Mouse (Mus musculus) layer of hippocampus, postnatal 10 days (tissue): ENCODE measurements around the gene Gipc3. TPM values are rescaled to one million over a fixed set of nuclear protein-coding genes. Genes with fewer than 3 reads are reported as not detected.

Experiments used
- DNase-seq, 2 experiments: peaks; one replicate each; pipeline ENCODE4 v3.0.0; 2021; ENCODE audit warnings: low spot score in 2 of 2
- total RNA-seq, 2 experiments: library from RNA; stranded (reverse); gene quantifications; 2 replicates each; pipeline ENCODE4 v1.2.3; 2021

The Gipc3 gene
- total RNA-seq, 2 experiments from 2014 or later, result 0.94 to 1.2 TPM

DNA sequence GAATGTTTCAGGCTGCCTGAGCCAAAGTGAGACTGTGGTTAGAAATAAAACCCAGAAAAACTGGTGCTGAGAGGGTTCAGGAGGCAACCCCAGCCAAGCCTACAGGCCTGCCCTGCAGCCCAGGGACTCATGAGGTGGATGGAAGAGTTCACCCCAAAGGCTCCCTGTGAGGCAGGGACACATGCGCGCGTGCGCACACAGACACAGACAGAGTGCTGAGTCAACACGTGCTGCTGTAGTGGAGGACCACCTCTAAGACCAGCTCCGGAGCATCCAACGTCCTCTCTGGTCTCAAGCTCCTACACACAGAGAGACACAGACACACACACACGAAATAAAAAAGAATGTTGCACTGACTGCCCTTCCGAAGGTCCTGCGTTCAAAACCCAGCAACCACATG is 32.3 kb upstream of the Gipc3 start:
- no peak for DNase-seq

DNA sequence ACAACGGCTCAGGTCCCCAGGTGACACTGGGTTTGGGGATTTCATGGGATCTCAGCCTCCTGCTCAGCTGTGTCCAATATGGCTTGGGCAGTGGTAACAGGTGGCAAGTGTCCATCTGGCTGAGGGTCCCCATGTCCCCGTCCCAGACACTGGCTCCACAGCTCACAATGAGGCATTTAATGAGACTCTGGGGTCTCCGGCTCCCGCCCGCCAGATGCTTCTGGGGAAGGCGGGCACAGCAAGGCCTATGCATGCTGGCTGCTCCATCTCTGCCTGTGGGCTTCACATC is 24.1 kb upstream of the Gipc3 start:
- no peak for DNase-seq

DNA sequence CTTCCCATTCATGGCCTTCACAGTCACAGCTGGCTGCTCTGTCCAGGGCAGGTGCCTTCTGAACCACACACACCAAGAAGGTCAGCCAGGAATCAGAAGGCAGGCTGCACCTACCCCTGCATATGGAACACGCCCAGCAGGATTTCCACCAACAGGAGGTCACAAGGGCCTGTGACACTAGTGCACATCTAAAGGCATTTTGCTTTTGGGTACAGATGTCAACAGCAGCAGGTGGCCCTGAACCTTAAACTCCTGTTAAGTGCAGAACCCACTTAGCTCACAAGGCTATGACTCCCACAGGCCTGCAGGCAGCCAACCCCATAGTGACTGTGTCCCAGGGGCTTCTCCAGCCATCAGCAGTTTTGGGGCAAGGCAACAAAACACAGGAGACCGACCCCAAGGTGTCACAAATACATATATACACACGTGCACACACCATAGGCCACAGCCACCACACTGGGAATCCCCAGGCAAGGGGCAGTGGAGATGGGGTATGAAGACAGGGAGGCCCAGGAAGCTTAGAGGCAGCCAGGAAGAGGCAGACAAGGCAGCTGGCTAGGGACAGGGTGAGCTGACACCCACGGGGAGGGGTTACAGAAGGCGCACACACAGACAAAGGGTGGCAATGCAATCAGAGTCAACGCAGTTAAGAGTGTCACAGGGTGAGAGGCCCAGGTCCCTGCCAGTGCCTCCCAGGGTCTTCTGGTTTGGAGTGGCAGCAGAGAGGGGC is 23.6 kb upstream of the Gipc3 start:
- DNase-seq, result no peak

DNA sequence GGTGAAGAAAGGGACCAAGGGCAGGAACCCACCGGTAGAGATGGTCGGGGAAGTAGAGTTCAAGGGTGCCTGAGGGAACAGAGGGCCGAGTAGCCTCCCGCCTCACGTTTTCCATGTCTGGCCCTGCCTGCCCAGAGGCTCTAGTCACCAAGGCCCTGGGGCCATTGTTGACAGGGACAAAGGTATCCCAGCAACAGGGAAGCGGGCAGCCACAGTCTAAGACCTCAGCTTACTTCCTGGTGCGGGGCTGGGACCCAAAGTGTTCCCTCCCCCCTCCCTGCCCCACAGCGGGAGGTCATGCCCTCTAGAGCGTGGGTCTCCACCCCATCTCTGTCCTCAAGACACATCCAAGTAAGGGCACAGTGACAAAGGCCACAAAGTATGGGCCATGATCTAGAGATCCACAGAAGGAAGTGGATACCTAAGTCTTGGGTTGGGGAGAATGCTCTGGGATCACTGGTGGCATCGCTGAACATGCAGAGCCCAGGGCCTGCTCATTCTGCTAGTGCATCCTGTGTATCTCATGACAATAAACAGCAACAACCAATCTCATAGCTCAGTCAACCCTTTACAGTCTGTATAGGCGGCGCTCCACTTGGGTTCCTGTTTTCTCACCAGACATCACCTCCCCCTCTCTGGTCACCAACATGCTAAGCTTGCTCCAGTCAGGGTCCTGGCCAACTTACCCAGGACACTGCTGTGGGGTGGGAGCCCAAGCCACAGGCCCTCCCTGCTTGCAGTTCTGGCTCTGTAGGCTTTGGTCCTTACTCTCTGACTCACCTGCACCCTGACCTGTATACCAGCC is 22.8 kb upstream of the Gipc3 start, which contains the start of gene 4930404N11Rik:
Gene 4930404N11Rik, minus strand, starts transcription at position 145 of the 805 bp plus-strand sequence.
- no peak for DNase-seq

DNA sequence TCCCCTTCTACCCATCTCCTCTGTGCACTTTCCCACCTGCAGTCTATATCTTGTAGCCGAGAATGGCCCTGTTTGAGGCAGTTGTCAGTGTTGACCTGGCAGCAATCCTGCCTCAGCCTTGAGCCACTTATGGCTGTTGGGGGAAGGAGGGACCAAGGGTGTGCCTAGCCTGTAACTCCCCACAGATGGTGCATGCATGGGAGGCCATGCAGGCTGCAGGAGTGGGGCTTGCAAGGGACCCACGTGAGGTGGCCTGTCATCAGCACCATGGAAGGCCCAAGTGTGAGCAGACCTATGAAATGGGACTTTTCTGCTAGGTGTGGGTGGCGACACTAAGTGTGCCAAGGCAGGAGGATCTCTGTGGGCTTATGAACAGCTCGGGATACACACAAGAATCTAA is 22.0 kb upstream of the Gipc3 start:
- no peak for DNase-seq

DNA sequence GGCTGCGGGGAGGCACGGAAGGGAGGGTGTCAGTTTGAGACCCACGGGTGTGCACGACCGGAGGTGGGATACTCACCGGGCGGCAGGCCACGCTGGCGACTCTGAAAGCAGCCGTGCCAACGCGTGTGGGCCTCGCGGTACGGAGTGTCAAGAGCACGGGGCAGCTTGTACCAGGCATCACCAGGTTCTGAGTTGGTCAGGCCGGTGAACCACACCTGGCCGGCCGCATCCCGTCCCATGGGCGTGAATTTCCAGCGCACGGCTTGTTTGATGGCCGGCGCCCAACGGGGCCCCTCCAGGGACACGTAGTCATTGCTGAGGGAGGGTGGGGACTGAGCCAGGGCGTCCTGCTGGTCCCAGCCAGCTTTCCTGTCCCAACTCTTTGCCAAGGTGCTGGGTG is 21.6 kb upstream of the Gipc3 start:
- DNase-seq, result no peak

DNA sequence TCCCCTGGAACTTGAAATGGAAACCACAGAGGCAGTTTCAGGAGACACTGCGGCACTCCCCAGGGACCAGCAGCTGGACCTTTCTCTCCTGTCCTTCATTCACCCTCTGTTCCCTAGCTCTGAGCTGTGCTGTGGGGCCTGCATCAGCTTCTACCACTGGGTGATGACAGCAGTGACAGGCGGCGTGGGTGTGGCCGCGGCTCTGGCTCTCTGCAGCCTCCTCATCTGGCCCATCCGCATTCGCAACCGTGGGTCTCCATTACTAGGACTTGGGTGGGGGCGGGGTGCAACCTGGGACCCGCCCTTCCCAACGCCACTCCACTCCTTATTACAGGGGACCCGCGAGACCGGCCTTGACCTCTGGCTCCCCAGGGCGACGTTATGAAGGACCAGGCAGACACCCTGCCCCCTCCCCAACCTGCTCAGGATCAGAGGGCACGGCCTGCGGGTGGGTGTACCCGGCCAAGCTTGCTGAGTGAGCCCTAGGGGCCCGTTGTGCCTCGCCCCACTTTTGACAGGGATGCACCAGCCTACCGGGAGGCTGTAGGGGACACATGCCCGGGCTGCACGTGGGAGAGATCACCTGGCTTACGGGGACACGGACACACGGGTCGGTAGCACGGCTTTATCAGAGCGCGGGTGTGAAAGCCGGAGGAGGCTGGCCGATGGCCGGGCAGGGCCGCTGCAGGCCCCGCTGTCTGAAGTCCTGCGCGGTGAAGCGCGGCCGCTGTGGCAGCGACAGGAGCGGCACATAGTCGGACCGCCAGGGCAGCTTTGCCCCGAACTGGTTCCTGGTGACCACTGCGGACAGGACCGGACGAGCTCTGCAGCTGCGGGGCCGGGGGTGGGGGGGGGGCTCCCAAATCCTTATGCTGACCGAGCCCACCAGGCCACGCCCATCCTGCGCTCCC is 20.6 kb upstream of the Gipc3 start:
- no peak for DNase-seq

DNA sequence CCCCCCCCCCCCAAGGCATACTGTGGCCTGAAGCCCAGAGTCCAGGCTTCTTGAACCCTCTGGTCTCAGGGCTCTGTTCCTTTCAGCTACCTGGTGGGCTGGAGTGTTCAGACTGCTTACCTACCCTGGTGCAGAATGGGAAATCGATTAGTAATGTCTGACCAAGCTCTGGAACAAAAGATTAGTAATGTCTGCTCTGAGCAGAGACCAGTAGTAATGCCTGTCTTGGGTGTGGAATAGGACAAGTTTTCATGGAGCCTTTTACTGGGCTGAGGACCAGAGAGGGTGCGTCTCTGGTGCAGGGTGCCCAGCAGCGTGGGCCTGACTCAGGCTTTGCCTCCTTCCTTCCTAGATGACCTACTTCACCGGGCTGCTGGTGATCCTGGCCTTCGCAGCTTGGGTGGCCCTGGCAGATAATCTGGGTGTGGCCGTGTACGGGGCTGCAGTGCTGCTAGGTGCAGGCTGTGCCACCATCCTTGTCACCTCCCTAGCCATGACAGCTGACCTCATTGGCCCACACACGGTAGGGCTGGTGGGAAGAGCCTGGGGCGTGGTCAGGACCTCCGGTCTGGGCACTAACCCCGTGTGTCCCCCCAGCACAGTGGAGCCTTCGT is 19.4 kb upstream of the Gipc3 start:
- DNase-seq, result no peak

DNA sequence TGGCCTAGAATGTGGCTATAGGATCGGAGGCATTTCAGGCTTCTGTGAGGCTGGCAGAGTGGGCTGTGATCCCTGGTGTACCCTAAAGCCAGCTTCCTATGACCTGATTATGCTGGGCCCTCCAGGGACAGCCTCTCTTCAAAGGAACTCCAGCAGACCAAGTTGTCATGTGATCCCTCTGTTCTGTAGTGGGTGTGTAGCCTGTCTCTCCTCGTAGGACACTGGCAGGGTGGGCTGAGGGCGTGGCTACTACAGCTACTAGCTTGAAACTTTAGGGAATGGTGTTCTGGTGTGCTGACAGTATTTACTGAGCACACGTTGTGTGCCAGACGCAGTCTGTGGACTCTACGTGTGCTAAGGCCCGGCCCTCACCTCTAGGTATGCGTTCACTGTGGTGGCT is 17.7 kb upstream of the Gipc3 start:
- no peak for DNase-seq

DNA sequence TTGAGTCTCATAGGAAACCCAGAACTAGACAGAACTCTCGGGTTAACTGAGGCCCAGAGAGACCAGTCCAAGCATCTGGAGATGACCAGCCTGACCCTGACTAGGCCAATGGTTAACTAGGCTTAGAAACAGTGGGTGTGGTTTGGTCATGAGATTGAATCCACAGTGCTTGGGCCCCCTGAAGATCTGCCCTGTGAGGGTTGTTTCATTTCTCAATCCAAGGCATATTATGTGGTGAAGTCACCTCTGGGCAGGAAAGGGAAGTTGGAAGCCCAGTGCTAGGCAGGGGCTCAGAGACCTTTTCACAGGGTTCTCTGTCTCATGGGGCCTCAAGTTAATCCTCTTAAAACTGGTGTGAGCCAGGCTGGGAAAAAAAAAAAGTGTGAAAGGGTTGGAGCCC is 15.8 kb upstream of the Gipc3 start:
- DNase-seq, result no peak

DNA sequence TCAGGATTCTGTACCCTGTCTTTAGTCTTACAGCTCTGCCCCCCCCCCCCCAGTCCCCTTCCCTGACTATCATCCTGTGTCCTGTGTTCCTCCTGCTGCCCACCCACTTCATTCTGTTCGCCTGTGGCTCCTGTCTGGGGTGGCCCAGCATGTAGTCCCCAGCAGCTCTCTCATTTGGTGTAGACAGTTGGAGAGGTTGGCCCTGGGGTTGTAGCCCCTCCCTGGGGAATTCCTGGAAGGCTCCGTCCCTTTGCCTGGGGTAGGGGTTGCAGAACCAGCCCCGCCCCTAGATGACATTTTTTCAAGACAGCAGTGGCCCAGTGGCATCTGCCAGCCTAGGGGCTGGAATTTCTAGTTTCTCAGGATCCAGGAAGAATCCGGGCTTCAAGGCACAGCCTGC is 15.1 kb upstream of the Gipc3 start:
- DNase-seq, result no peak

DNA sequence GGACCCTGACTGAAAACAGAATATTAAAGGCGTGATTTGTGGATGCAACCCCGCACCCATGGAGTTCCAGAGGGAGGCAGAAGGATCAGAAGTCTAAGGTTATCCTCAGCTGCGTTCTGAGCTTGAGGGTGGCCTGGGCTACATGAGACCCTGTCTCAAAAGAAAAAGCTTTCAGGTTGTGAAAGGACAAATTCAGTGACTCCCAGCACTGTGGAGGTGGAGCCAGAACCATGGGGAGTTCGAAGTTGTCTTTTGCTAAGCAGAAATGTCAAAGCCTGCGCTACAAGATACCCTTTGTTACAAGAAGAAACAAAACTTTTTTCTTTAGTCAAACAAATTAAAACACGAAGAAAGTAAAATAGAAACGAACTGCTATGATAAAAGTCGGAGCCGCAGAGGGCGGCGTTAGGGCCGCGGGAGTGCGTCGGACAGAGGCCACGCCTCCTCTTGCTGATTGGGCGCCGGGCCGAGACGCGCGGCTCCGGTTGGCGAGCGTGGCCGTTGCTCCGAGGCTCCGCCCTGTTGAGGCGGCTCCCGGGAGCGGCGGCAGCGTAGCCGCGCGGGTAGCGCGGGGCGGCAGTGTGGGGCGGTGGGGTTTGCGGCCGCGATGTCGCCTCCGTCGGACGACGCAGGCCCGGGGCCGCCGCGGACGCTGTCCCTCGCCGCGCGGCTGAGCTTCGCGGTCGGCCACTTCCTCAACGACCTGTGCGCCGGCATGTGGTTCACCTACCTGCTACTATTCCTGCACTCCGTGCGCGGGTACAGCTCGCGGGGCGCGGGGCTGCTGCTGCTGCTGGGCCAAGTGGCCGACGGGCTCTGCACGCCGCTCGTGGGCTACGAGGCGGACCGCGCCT is 14.2 kb upstream of the Gipc3 start, which contains the start of gene Mfsd12:
Gene Mfsd12, plus strand, starts transcription at position 501 of the 854 bp plus-strand sequence.
- peak; percentile 91 to 95 for DNase-seq

DNA sequence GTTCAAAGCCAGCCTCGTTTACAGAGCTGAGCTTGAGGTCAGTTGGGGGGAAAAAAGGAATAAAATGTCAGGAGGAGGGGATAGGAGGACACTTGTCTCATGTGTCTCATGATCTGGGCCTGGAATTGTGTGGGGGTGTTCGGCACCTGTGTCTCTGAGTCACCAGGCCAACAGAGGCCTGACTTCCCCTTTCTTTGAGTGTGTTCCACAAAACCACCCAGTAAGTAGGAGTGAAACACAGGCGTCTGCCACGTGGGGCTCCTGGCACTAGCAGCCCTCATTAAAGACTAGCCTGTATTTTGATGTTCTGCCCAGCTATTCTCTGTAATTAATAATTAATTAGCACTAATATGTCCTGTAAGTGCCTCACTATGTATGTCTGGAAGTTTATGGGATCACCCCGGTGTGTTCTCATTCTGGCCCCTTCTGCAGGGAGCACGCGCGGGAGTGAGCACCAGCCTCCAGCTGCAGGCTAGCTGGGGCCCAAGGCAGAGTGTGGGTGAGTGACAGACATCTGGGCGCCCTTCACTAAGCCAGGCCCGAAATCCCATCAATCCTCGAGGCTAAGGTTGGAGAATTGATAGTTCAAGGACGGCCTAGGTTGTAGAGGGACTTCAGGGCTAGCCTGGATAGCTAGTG is 13.4 kb upstream of the Gipc3 start:
- DNase-seq, result no peak

DNA sequence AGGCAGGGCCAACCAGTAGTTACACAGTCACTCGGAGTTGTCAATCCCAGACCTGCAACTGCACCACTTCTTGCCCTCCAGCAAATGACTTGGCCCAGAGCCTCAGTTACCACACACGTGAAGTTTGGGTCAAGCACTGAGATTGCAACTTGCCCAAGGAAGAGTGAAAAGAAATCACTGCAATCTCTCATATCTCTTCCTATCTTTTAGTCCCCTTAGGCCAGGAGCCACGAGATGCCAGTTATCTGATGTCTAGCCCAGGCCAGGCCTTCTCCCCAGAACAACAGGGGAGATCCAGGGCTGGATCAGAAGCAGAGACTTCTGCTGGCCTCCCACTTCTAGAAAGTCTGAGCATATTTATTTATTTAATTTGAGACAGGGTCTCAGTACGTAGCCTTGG is 12.5 kb upstream of the Gipc3 start:
- DNase-seq, result no peak

DNA sequence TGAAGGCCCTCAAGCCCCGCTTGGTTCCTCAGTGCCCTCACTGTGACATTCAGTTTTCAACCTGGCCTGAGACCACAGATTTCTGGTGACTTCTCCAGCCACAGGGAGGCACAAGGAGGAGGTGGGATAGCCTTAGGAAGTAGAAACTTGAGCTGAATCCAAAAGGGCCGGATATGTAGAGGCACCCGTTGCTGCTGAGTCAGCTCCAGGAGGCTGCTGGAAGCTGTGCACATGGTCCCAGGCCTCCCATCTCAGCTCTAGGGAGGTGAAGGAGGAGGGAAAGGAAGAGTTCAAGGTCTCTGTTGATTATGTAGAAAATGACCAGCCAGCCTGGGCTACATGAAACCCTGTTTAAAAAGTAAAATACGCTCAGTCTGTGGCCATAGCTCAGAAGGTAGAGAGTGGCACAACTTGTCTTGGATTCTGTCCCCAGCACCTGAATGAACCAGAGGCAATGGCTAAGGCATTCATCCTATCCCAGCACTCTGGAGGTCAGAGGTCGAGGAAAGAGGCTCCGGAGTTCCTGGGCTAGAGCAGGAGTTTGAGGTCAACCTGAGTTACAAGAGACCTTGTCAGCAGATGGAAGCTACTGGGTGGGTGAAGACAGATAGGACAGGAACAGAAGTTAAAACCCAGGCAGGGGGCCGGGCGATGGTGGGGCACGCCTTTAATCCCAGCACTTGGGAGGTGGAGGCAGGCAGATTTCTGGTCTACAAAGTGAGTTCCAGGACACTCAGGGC is 11.8 kb upstream of the Gipc3 start:
- DNase-seq, result no peak

DNA sequence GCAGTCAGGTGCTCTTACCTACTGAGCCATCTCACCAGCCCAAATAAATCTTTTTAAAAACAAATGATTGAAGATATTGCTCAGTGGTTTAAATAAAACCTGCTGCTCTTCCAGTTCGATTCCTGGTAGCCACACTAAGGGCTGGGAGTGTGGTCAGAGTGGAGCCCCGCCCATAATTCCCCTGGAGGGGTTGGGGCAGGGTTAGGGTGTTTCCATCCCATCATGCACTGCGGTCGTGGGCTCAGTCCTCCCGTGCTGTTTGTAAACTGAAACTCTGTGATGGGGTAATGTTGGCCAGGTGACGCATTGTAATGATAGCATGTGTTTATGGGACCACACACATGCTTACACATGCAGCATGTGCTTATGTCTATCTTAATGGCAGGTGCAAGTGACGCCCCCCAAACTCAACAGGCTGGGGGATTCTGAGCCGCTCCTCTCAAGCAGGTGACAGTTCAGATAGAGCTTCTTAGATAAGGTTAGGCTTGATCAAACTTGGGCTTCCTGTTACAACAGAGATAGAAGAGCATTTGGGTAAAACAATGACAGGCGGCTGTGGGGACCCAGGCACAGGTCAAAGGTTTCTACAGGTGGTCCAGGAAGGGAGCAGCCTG is 8.7 kb upstream of the Gipc3 start:
- no peak for DNase-seq

DNA sequence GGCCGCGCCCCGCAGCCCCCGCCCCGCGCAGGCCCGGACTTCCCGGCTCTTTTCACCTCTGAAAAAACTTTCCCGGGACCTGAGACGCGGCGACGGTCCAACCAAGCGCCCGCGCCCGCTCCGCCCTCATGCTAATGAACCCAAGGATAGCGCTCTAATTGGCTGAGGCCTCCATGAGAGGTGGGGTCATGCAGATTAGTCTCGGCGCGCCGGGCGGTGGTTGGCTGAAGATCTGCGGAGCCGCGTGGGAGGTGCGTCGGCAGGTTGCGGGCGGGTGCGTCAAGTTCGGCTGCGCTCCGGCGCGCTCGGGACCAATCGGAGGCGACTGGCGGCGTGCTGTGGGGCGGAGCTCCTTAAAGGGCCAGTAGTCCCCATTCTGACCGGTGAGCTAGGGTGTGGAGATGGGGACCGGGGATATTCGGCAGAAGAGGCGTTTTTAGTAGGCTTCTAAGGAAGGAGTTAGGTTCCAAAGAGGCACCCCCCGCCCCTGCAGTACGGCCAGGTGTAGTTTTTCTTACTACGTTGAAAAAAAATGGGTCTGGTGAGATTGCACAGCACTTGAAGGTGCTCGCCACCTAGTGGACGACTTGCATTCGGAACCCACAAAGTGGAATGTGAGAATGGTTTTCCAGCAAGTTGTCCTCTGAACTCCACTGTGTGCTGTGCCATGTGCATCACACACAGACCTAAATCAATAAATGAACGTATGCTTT is 7.4 kb upstream of the Gipc3 start, which contains the start of gene Hmg20b:
Gene Hmg20b, minus strand, starts transcription at position 130 of the 713 bp plus-strand sequence.
- peak; percentile 99 to 100 for DNase-seq

DNA sequence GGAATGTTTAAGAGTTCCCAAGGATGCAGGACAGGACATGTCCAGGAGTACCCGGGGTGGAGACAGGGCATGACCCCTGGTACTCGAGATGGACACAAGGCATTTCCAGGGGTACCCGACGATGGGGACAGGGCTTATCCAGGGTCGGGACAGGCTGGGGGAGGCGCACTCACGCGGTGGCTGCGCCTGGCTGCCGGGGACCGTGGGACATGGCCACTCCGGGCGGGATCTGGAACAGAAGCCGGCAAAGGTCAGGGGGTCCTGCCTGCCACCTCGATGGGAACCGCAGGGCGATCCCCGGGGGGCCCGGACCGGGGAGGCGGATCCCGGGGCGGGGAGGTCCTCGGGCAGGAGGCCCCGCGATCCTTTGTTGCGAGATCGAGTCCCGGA is 6.9 kb upstream of the Gipc3 start:
- no peak for DNase-seq
